Mouse (Mus musculus) adrenal gland, adult (tissue): ENCODE data around the gene Trabd2b.
A peak's percentile ranks its signal among the peaks of the same experiment; 100 is the strongest.

ENCODE experiments used
- DNase-seq, 2 experiments: peaks; one replicate each; pipeline ENCODE4 v3.0.0; 2022 to 2023; ENCODE audit warnings: low spot score in 1 of 2; ENCODE audit not compliant: inconsistent age in 2 of 2

The Trabd2b gene

GRCm38 (mm10) chr4:114487701-114488100 is 81.2 kb downstream of the Trabd2b start:
- no peak for DNase-seq

GRCm38 (mm10) chr4:114492157-114492556 is 85.6 kb downstream of the Trabd2b start:
- no peak for DNase-seq

GRCm38 (mm10) chr4:114494035-114494434 is 87.5 kb downstream of the Trabd2b start:
- DNase-seq, result no peak

GRCm38 (mm10) chr4:114495688-114496426 is 89.3 kb downstream of the Trabd2b start:
- DNase-seq, result no peak

GRCm38 (mm10) chr4:114499650-114500049 is 93.1 kb downstream of the Trabd2b start:
- DNase-seq, result no peak

GRCm38 (mm10) chr4:114500317-114500716 is 93.8 kb downstream of the Trabd2b start:
- no peak for DNase-seq

GRCm38 (mm10) chr4:114501048-114501447 is 94.5 kb downstream of the Trabd2b start:
- DNase-seq, result no peak

- no peak for DNase-seq
Measured at GRCm38 (mm10) chr4:114501611-114502010, 95.1 kb downstream of the Trabd2b start.

GRCm38 (mm10) chr4:114504227-114505041 is 97.9 kb downstream of the Trabd2b start:
- DNase-seq, result no peak

- no peak for DNase-seq
Measured at GRCm38 (mm10) chr4:114509601-114510000, 103.1 kb downstream of the Trabd2b start.

GRCm38 (mm10) chr4:114511649-114512048 is 105.1 kb downstream of the Trabd2b start:
- DNase-seq, result no peak

- no peak for DNase-seq
Measured at GRCm38 (mm10) chr4:114513149-114513548, 106.6 kb downstream of the Trabd2b start.

- DNase-seq, result peak; percentile 30 to 53
Measured at GRCm38 (mm10) chr4:114515330-114515771, 108.8 kb downstream of the Trabd2b start.

- no peak for DNase-seq
Measured at GRCm38 (mm10) chr4:114516651-114517050, 110.1 kb downstream of the Trabd2b start.

- DNase-seq, result no peak
Measured at GRCm38 (mm10) chr4:114518061-114518460, 111.5 kb downstream of the Trabd2b start.

GRCm38 (mm10) chr4:114518571-114518970 is 112.0 kb downstream of the Trabd2b start:
- no peak for DNase-seq

- no peak for DNase-seq
Measured at GRCm38 (mm10) chr4:114519321-114519720, 112.8 kb downstream of the Trabd2b start.

GRCm38 (mm10) chr4:114519966-114520365 is 113.4 kb downstream of the Trabd2b start:
- DNase-seq, result peak in 1 of 2 experiments; percentile 48

GRCm38 (mm10) chr4:114523335-114524188 is 117.0 kb downstream of the Trabd2b start:
- no peak for DNase-seq

- no peak for DNase-seq
Measured at GRCm38 (mm10) chr4:114531591-114531990, 125.1 kb downstream of the Trabd2b start.
